Mouse (Mus musculus) megakaryocyte, embryonic 14.5 days (primary cell): ENCODE results near the gene Pigc.

Source experiments
- FLI1 ChIP-seq: IDR thresholded peaks from 2 replicates; pipeline ENCODE4 v1.6.1; 2012; ENCODE audit warnings: low read length, inconsistent platforms, mixed read lengths
- GATA1 ChIP-seq: IDR thresholded peaks from 3 replicates; pipeline ENCODE4 v1.6.1; 2012; ENCODE audit warnings: mixed read lengths, low read length, inconsistent platforms, borderline replicate concordance

GRCm38 (mm10) chr1:162008208-162008607 lies 39.2 kb downstream of the Pigc start:
- TF ChIP-seq GATA1 (no peak), FLI1 (no peak)
